Mouse (Mus musculus) heart, embryonic 10.5 days (tissue): ENCODE measurements around the gene Tmprss9. TPM values are rescaled to one million over a fixed set of nuclear protein-coding genes. Genes with fewer than 3 reads are reported as not detected.
A peak's percentile ranks its signal among the peaks of the same experiment; 100 is the strongest.

ENCODE experiments used
- DNase-seq: peaks from one replicate; pipeline ENCODE4 v3.0.0-alpha.2; 2017; ENCODE audit warnings: low spot score
- H3K27ac ChIP-seq: fragments of 300-500 bp; sonication (generic); 2 replicates; pipeline ENCODE4 v1.5.1; 2016; ENCODE audit warnings: mild to moderate bottlenecking
- H3K27me3 ChIP-seq: fragments of 300-500 bp; sonication (generic); 2 replicates; pipeline ENCODE4 v1.6.1; 2016; ENCODE audit warnings: mild to moderate bottlenecking; ENCODE audit not compliant: poor library complexity, insufficient read depth, severe bottlenecking
- H3K36me3 ChIP-seq: fragments of 300-500 bp; sonication (generic); 2 replicates; pipeline ENCODE4 v1.6.1; 2016; ENCODE audit warnings: mild to moderate bottlenecking, moderate library complexity
- H3K4me1 ChIP-seq: fragments of 300-500 bp; sonication (generic); 2 replicates; pipeline ENCODE4 v1.6.1; 2016; ENCODE audit warnings: mild to moderate bottlenecking
- H3K4me3 ChIP-seq: fragments of 300-500 bp; sonication (generic); 2 replicates; pipeline ENCODE4 v1.5.1; 2016; ENCODE audit warnings: mild to moderate bottlenecking, moderate library complexity
- H3K9me3 ChIP-seq: fragments of 300-500 bp; sonication (generic); 2 replicates; pipeline ENCODE4 v1.6.1; 2016; ENCODE audit warnings: mild to moderate bottlenecking, moderate library complexity
- WGBS: fragments of 180-500 bp; shearing (Covaris S2); methylation state at CpG from one replicate; pipeline ENCODE4 v1.1.7; 2016; 5-methylcytosine and 5-hydroxymethylcytosine counted together
- polyA plus RNA-seq: library from polyadenylated mRNA; unstranded; fragments of >200 nt; fragmentation: Nextera tagmentation; extraction: Ambion mirVana; gene quantifications from 2 replicates; pipeline ENCODE4 v1.2.1, GENCODE M21; 2016

Gene Tmprss9
- polyA plus RNA-seq, 1 experiment from 2014 or later, result not detected

DNA sequence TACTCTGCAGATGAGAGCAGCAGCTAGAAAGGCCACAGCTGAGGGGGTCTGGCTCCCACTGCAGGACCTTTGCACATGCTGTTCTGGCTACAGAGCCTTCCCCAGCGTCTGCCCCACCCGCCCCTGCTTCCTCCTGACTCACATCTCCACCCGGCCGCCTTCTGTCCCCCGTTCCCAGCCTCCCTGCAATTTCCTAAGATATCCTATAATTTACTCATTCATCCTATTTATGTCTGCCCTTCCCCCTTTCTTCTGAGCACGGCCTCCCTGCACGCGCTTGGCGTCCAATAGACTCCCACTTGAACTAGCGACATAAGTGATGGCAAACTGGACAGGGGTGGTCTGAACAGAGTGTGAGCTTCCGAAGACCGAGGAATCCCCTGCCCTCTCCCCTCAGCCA lies 25.9 kb upstream of the Tmprss9 start:
- no peak overlapping the region for H3K4me3 ChIP-seq
- H3K36me3 ChIP-seq, result peaks cover 8% of the 10 kb centered on the region; the same call in 1 of the 2 replicates
- peaks cover 59% of the 10 kb centered on the region for H3K27me3 ChIP-seq
- 74% methylated on average over 12 of the region's 12 CpGs for whole genome bisulfite sequencing
- peaks cover 32% of the 10 kb centered on the region for H3K4me1 ChIP-seq
- no peak overlapping the region for H3K27ac ChIP-seq
- DNase-seq, result no peak
- no peaks in the 10 kb centered on the region for H3K9me3 ChIP-seq

DNA sequence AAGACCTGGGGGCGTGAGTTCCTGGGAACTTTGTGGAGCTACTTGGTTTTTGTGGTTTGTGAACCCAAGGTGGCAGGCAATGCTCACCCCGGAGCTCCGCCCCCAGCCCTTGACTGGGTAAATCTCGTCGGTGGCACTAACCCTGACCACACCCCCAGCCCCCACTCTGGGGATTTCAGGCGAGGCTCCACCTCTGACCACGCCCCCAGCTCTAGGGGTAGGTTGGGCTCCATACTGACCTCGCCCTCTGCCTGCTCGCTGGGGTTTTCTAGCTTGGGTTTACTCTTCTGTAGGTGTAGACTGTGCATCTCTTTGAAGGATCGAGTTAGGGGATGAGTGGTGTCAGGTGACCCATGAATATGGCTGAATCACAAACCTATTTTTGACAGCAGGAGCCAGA lies 23.1 kb upstream of the Tmprss9 start:
- Histone ChIP-seq H3K27ac (no peak overlapping the region), H3K36me3 (peaks cover 32% of the 10 kb centered on the region), H3K9me3 (no peaks in the 10 kb centered on the region), H3K4me1 (peaks cover 34% of the 10 kb centered on the region), H3K4me3 (no peak overlapping the region), H3K27me3 (peaks cover 31% of the 10 kb centered on the region)
- DNase-seq, result peak; percentile 86
- 9% methylated on average over 10 of the region's 10 CpGs for WGBS

DNA sequence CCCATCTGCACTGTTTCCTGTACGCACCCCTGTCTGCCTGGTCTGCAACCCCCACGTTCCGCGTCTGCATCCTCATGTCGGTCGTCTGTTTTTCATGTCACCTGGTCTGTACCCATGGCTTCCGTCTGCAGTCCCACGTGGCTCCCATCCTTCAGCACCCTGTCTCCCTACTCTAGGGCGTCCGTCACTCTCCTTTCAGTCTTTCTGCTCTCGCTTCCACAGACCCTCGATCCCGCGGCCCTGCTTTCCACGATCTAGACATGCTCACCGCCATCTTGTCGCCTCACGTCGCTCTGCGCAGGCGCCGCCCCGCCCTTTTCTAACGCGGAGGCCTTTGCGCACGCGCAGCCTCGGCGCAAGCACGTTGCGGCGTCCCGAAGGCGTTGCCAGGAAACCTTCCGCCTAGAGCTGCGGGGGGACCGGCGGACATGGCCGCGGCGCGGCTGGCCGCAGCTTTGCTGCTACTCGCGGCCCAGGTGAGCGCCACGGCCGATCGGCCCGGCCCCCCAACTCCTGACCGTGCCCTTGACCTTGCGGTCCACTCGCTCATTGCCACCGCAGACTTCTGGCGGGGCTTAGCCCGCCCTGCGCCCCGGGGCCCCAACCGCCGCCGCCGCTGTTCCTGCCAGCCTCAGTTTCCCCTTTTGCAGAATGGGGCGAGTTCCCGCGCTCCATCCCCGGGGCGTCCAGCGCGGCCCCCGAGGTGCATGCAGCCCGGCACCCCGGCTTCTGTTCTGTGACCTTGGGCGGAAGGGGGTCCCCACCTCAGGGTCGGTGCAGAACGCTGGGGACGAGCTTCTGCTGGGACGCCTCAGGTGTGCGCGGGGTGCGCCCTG lies 16.5 kb upstream of the Tmprss9 start, which contains the start of the genes Lsm7 and Sppl2b:
Lsm7 (minus strand) TSS at position 297 of the 836 bp plus-strand sequence.
Sppl2b (plus strand) TSS at position 363 of the 836 bp plus-strand sequence.
- Histone ChIP-seq H3K4me1 (peaks cover 39% of the 10 kb centered on the region), H3K27ac (peak within 1 kb of the TSS; percentile 87), H3K4me3 (peak within 1 kb of the TSS; percentile 89), H3K9me3 (no peaks in the 10 kb centered on the region), H3K36me3 (peaks cover 31% of the 10 kb centered on the region), H3K27me3 (no peaks in the 10 kb centered on the region)
- DNase-seq, result peak; percentile 98
- under 1% methylated on average over 81 of the region's 81 CpGs for WGBS

DNA sequence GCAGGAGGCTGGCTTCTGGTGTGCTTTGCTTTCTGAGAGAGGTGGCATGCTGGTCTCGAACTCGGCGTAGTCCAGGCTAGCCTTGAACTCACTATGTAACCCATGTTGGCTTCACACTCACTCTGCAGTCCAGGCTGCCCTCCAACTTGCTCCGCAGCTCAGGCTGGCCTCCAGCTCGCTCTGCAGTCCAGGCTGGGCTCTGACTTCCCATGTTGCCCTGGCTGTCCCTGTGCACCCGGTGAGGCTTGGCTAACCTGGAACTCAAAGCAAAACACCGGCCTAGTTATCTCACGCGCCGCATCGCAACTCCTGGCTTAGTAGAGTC lies 15.9 kb upstream of the Tmprss9 start:
- Histone ChIP-seq H3K4me3 (peak overlapping the region; percentile 89), H3K9me3 (no peaks in the 10 kb centered on the region), H3K36me3 (peaks cover 26% of the 10 kb centered on the region), H3K27me3 (no peaks in the 10 kb centered on the region), H3K27ac (peak overlapping the region; percentile 87), H3K4me1 (peaks cover 37% of the 10 kb centered on the region)
- no peak for DNase-seq
- 12% methylated on average over 11 of the region's 11 CpGs for WGBS

DNA sequence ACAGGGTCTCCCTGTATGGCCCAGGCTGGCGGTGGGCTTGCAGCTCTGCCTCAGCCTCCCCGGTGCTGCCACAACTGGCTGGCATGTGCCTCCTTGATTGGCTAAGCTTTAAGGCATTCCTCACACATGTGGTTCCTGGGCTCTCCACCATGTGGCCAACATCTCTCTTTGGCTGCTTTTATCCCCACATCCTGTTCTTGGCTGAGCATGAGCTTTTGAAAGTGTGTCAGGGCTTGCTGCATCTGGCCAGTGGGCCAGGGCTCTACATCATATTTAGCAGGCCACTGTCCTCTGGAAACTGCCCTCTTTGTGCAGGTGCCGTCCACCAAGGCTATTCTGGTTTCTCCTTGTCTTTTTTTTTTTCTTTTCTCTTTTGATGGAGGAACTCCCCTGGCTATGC lies 15.4 kb upstream of the Tmprss9 start:
- H3K27ac ChIP-seq, result peak overlapping the region; percentile 87; the same call in 1 of the 2 replicates
- H3K27me3 ChIP-seq, result no peaks in the 10 kb centered on the region
- H3K4me1 ChIP-seq, result peaks cover 37% of the 10 kb centered on the region
- peaks cover 23% of the 10 kb centered on the region for H3K36me3 ChIP-seq
- peak overlapping the region; percentile 89 for H3K4me3 ChIP-seq
- WGBS, result 64% methylated on average over 3 of the region's 3 CpGs
- DNase-seq, result no peak
- no peaks in the 10 kb centered on the region for H3K9me3 ChIP-seq

DNA sequence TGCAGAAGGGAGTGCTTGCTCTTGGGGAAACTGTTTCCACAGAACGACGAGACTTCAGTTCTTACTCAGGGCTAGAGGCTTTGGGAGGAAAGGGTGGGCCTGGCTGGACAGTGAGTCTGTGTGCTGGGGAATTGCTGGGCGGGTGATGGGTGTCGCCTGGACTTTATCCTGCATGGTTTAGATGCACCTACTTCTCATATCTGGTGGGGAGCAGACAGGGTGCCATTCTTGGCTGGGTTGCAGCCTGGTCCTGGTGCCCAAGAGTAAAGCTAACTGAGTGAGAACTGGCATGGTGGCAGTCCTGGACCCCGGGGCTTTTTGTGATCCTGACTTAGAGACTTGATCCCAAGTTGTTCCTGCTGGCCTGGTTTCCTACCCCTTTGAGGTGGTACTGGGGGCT lies 14.7 kb upstream of the Tmprss9 start:
- H3K9me3 ChIP-seq, result no peaks in the 10 kb centered on the region
- H3K4me1 ChIP-seq, result peaks cover 37% of the 10 kb centered on the region
- H3K36me3 ChIP-seq, result peaks cover 22% of the 10 kb centered on the region
- peak overlapping the region; percentile 56; the same call in 1 of the 2 replicates for H3K27ac ChIP-seq
- WGBS, result 79% methylated on average over 5 of the region's 5 CpGs
- DNase-seq, result no peak
- H3K4me3 ChIP-seq, result 0 out of 2 replicates have a peak overlapping the region, but pooled peaks have one; percentile 89
- no peaks in the 10 kb centered on the region for H3K27me3 ChIP-seq

DNA sequence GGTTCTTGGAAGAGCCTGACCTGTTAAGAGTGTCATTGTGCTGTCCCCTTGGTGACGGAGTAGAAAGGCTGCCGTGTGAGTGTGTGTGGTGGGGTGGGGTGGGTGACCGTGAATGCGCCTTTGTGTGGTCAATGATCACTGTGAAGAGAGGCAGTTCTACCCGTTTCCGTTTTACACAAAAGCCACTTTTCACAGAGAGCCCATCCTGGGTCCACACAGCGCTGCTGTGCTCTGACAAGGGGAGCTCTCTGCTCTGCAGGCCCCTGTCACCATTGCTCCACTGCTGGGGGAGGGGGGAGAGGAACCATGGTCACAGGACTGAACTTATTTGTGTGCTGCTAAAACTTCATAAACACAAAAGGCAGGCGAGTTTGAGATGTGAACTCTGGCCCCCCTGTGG lies 14.3 kb upstream of the Tmprss9 start:
- DNase-seq, result no peak
- Histone ChIP-seq H3K27ac (peak overlapping the region; percentile 56; the same call in 1 of the 2 replicates), H3K4me1 (peaks cover 37% of the 10 kb centered on the region), H3K9me3 (no peaks in the 10 kb centered on the region), H3K27me3 (no peaks in the 10 kb centered on the region), H3K36me3 (peaks cover 22% of the 10 kb centered on the region), H3K4me3 (no peak overlapping the region)
- WGBS, result 72% methylated on average over 8 of the region's 8 CpGs

DNA sequence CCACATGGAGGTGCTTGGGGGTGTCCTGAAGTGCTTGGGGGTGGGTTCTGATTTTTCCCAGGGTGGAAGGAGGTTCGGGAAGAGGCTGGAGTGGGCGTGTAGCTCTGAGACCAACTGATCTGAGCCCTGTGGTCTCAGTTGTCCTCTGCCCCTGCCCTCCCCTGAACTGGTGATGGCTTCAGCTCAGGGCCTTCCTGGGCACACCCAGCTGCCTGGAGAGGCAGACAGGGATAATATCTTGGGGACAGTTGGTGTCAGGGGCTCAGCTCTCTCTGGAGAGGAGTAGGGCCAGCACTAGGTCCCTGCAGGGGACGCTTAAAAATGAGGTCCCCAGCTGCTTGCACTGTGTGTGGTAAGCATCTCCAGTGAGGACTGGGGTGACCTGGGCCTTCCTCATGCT lies 13.8 kb upstream of the Tmprss9 start:
- peak overlapping the region; percentile 56; the same call in 1 of the 2 replicates for H3K27ac ChIP-seq
- no peaks in the 10 kb centered on the region for H3K27me3 ChIP-seq
- H3K36me3 ChIP-seq, result peaks cover 24% of the 10 kb centered on the region
- no peaks in the 10 kb centered on the region for H3K9me3 ChIP-seq
- no peak overlapping the region for H3K4me3 ChIP-seq
- WGBS, result 57% methylated on average over 3 of the region's 3 CpGs
- no peak for DNase-seq
- H3K4me1 ChIP-seq, result peaks cover 37% of the 10 kb centered on the region

DNA sequence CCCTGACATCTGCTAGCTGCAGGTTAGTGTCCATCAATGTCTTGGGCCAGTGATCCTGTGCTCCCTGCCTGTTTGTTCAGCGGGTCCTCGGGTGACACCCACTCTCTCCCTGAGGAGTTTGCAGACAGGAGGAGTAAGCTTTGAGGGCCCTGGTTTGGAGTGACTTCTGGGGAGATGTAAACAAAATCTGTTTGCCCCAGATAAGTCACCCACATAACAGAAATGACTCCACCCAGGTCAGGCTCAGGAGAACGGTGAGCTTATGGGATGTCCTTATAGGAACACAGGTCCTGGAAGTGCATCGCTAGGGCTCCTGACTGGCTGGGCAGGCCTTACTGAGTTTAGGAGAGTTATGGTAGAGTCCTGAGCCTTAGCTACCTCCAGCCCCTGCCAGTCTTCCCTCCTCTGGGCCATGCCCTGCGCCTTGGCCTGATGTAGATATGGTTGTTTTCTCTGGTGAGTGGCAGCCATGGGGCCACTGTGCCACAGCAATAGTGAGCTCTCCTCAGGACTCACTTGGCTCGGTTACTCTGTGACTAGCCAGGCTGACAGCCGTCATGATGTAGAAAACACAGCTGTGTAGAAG lies 13.2 kb upstream of the Tmprss9 start:
- 68% methylated on average over 7 of the region's 7 CpGs for WGBS
- Histone ChIP-seq H3K4me1 (peaks cover 33% of the 10 kb centered on the region), H3K4me3 (no peak overlapping the region), H3K27ac (peak overlapping the region; percentile 74; the same call in 1 of the 2 replicates), H3K9me3 (no peaks in the 10 kb centered on the region), H3K36me3 (peaks cover 24% of the 10 kb centered on the region), H3K27me3 (no peaks in the 10 kb centered on the region)
- DNase-seq, result peak; percentile 87

DNA sequence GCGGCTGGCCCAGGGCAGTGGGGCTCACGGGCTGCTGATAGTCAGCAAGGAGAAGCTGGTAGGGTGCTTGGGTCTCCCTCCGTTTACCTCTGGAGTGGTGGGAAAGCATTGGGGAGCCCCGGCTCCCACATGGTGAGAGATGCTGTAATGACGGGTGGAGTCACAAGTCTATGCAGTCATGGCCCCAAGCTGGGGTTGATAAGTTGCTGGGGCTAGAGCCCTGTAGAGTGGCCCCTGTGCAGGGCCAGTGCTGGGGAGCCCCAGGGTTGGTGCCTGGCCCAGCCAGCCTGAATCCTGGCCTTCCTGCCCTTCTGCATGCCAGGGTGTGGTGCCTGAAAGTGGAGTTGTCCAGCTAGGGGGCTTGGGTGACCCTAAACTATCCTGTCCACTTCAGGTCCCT lies 9.3 kb upstream of the Tmprss9 start:
- no peaks in the 10 kb centered on the region for H3K27me3 ChIP-seq
- H3K4me1 ChIP-seq, result peaks cover 7% of the 10 kb centered on the region
- no peak for DNase-seq
- H3K4me3 ChIP-seq, result no peak overlapping the region
- peaks cover 58% of the 10 kb centered on the region for H3K36me3 ChIP-seq
- no peaks in the 10 kb centered on the region for H3K9me3 ChIP-seq
- 0 out of 2 replicates have a peak overlapping the region, but pooled peaks have one; percentile 24 for H3K27ac ChIP-seq
- whole genome bisulfite sequencing, result 82% methylated on average over 5 of the region's 5 CpGs

DNA sequence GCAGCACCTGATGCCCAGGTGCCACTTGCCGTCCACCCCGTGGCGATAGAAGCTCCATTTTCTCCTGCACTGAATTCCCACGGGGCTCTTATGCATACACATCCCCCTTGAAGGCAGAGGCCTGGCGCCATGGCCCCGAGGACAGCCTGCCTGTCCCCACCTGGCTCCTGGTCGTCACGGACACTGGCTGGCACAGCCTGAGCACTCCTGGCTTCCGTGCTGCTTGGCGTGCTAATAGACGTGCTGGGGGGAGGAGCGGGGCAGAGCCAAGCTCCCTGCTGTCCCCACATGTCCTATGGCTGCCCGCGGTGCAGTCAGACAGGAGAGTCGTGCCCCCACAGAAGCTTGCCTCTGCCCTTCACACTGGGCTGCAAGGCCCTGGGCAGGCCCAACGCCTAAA lies 7.2 kb upstream of the Tmprss9 start:
- Histone ChIP-seq H3K36me3 (peaks cover 73% of the 10 kb centered on the region), H3K27me3 (no peaks in the 10 kb centered on the region), H3K27ac (no peak overlapping the region), H3K9me3 (no peaks in the 10 kb centered on the region), H3K4me1 (peaks cover 4% of the 10 kb centered on the region; the same call in 1 of the 2 replicates), H3K4me3 (no peak overlapping the region)
- 93% methylated on average over 16 of the region's 16 CpGs for WGBS
- DNase-seq, result no peak

DNA sequence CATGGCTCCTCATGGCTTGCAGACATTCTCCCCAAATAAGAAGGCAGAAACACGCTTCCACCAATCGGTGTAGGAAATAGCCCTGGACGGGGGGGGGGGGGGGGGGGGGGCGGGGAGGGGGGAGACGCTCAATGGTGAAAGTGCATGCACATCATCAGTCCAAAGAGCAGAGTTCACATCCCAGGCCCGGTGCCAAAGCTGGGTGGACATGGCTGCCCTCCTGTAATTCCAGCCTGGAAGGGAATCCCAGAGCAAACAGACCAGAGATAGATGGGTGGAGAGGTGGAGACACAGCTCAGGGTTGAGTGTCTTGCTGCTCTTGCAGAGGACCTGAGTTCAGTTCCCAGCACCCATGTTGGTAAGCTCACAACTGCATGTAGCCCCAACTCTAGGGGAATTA lies 655 bp upstream of the Tmprss9 start:
- whole genome bisulfite sequencing, result 87% methylated on average over 3 of the region's 6 CpGs
- no peak for DNase-seq

DNA sequence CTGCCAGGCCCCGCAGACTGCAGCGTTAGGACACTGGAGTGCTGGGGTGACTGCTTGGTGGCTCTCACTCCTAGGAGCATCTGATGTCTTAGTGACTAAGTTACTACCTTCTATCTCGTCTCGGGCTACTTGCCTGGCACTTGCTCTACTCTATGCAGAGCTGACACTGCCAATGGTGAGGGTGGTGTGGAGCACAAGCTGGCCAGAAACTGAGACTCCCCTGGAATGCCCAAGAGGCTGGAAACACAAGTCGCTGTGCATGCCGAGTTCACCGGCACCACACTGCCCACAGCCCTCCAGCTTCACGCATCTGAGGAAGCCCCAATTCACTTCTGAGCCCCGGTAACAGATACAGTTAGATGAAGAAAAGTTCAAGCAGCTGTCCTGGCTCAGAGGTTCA lies 2.4 kb downstream of the Tmprss9 start:
- DNase-seq, result no peak
- Histone ChIP-seq H3K36me3 (no peaks in the 10 kb centered on the region), H3K4me3 (no peak overlapping the region), H3K4me1 (peaks cover 18% of the 10 kb centered on the region), H3K27ac (no peak overlapping the region), H3K9me3 (no peaks in the 10 kb centered on the region), H3K27me3 (peaks cover 44% of the 10 kb centered on the region)
- WGBS, result 80% methylated on average over 9 of the region's 9 CpGs

More for the DNA sequence above, 655 bp upstream of the Tmprss9 start:
- no peak overlapping the region for H3K27ac ChIP-seq
- H3K9me3 ChIP-seq, result no peaks in the 10 kb centered on the region
- peaks cover 37% of the 10 kb centered on the region for H3K27me3 ChIP-seq
- H3K4me1 ChIP-seq, result peaks cover 10% of the 10 kb centered on the region
- H3K4me3 ChIP-seq, result no peak overlapping the region
- peaks cover 27% of the 10 kb centered on the region for H3K36me3 ChIP-seq
